Mouse (Mus musculus) heart, embryonic 13.5 days (tissue): ENCODE results near the gene Rps2. TPM values are rescaled to one million over a fixed set of nuclear protein-coding genes. Genes with fewer than 3 reads are reported as not detected.
"Not testable (repeated sequence)": the region's sequence is repeated elsewhere in the genome, so short reads cannot be mapped to it uniquely, and the experiment has no call there.

ENCODE experiments used
- ATAC-seq: fragments of 200-750 bp; cut with Nextera tagmentation; 2 replicates; pipeline ENCODE4 v1.8.0; 2017; ENCODE audit warnings: moderate TSS enrichment; ENCODE audit not compliant: insufficient number of reproducible peaks, low FRiP score, low TSS enrichment; ENCODE audit errors: extremely low read depth
- H3K27ac ChIP-seq: fragments of 300-500 bp; sonication (generic); replicated peaks from 2 replicates; pipeline ENCODE4 v1.5.1; 2015; ENCODE audit warnings: moderate library complexity, mild to moderate bottlenecking, inconsistent platforms
- H3K27me3 ChIP-seq: fragments of 300-500 bp; sonication (generic); replicated peaks from 2 replicates; pipeline ENCODE4 v1.6.1; 2015; ENCODE audit warnings: mild to moderate bottlenecking, inconsistent platforms
- H3K36me3 ChIP-seq: fragments of 300-500 bp; sonication (generic); 2 replicates; pipeline ENCODE4 v1.6.1; 2015; ENCODE audit warnings: mild to moderate bottlenecking, inconsistent platforms
- H3K4me1 ChIP-seq: fragments of 300-500 bp; sonication (generic); 2 replicates; pipeline ENCODE4 v1.6.1; 2015; ENCODE audit warnings: inconsistent platforms
- H3K4me2 ChIP-seq: fragments of 300-500 bp; sonication (generic); 2 replicates; pipeline ENCODE4 v1.6.1; 2015; ENCODE audit warnings: inconsistent platforms, mild to moderate bottlenecking, moderate library complexity
- H3K4me3 ChIP-seq: fragments of 300-500 bp; sonication (generic); 2 replicates; pipeline ENCODE4 v1.5.1; 2015; ENCODE audit warnings: moderate library complexity, mild to moderate bottlenecking, inconsistent platforms
- H3K9ac ChIP-seq: fragments of 300-500 bp; sonication (generic); 2 replicates; pipeline ENCODE4 v1.6.1; 2015; ENCODE audit warnings: inconsistent platforms, mild to moderate bottlenecking, moderate library complexity
- H3K9me3 ChIP-seq: fragments of 300-500 bp; sonication (generic); 2 replicates; pipeline ENCODE4 v1.6.1; 2016; ENCODE audit warnings: inconsistent platforms
- WGBS: fragments of 180-500 bp; shearing (Covaris S2); methylation state at CpG from one replicate; pipeline ENCODE4 v1.1.7; 2015; ENCODE audit warnings: mixed read lengths; 5-methylcytosine and 5-hydroxymethylcytosine counted together
- polyA plus RNA-seq: library from polyadenylated mRNA; unstranded; fragments of >200 nt; fragmentation: Nextera tagmentation; extraction: Ambion mirVana; gene quantifications from 2 replicates; pipeline ENCODE4 v1.2.1, GENCODE M21; 2015

Gene Rps2
- polyA plus RNA-seq, result 903 and 1,010 TPM in 2 replicates

DNA sequence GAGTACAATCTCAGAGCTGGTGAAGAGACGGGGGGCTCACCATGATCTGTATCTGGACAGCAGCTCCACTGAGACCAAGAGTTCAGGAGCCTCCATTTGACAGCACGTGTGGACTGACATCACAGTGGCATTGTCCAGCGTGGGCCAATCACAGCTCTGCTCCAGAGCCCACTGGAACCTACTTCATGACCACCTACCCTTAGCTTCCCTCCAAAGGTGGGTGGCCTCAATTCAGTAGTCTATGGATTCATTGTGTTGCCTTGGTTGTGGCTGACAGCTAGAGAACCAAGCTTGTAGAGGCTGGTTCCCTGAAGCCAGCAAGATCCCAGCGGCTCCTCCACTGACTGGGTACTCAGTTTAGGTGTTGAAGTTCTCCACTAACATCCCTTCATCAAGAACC is at the start of gene Rps2, which contains the start of gene Rnf151:
TSS of gene Rps2 (plus strand) at position 174 of the 400 bp plus-strand sequence.
TSS of gene Rnf151 (minus strand) at position 121 of the 400 bp plus-strand sequence.
- Histone ChIP-seq H3K4me3 (peak within 1 kb of the TSS; percentile 93), H3K36me3 (peaks cover 47% of the 10 kb centered on the region), H3K27me3 (no peaks in the 10 kb centered on the region), H3K4me2 (peak within 1 kb of the TSS; percentile 74), H3K27ac (no peak within 1 kb of the TSS), H3K9me3 (no peaks in the 10 kb centered on the region), H3K9ac (peak within 1 kb of the TSS; percentile 98), H3K4me1 (peaks cover 26% of the 10 kb centered on the region)
- WGBS, result 77% methylated on average over 4 of the region's 4 CpGs
- no peak for ATAC-seq

DNA sequence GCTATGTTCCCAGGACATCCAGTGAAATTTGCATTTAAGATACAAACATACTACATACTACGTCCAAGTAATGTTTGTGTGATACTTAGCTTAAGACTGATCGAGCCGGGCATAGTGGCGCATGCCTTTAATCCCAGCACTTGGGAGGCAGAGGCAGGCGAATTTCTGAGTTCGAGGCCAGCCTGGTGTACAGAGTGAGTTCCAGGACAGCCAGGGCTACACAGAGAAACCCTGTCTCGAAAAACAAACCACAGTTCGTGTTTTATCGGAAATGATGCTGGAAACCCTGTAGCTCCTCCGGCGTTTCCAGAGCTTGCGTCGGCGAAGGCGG is 48.7 kb upstream of the Rps2 start:
- H3K27me3 ChIP-seq, ATAC-seq, H3K36me3 ChIP-seq, H3K9me3 ChIP-seq: not testable (repeated sequence)
- Histone ChIP-seq H3K4me1 (peaks cover 44% of the 10 kb centered on the region), H3K9ac (peak overlapping the region; percentile 98), H3K27ac (peak overlapping the region; percentile 85), H3K4me2 (peak overlapping the region; percentile 85), H3K4me3 (peak overlapping the region; percentile 87)
- WGBS, result 9% methylated on average over 15 of the region's 15 CpGs

DNA sequence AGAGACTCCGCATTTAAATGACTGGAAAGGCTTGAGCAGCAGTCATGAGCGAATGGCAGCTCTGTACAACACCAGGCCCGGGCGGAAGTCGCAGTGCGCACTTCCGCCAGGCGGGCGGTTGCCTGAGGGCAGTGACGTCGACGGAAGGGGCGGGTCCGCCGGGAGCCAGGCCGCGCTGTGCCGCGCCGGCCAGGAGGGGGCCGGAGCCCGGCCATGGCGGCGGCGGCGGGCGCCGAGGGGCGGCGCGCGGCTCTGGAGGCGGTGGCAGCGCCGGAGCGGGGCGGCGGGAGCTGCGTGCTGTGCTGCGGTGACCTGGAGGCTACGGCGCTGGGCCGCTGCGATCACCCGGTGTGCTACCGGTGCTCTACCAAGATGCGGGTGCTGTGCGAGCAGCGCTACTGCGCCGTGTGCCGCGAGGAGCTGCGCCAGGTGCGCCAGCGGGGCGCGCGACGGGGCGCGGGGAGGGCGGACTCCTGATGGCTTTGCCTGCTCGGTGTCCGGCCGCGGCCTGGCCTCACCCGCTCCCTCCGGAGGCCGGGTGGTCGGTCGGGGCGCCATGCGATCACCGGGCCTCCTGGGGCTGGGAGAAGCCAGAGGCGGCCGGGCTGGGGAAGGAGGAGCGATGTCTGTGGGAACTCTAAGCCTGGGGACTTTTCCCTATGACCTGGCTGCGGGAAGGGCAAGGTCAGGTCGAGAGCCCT is 48.2 kb upstream of the Rps2 start, which contains the start of gene Zfp598:
TSS of gene Zfp598 (plus strand) at position 143 of the 701 bp plus-strand sequence.
- WGBS, result under 1% methylated on average over 67 of the region's 80 CpGs
- Histone ChIP-seq H3K9me3 (no peaks in the 10 kb centered on the region), H3K36me3 (peaks cover 3% of the 10 kb centered on the region; the same call in 1 of the 2 replicates), H3K9ac (peak within 1 kb of the TSS; percentile 98), H3K4me3 (peak within 1 kb of the TSS; percentile 87), H3K27me3 (0 out of 2 replicates have a peak, but pooled peaks cover 8% of the 10 kb centered on the region), H3K27ac (peak within 1 kb of the TSS; percentile 85), H3K4me1 (peaks cover 46% of the 10 kb centered on the region), H3K4me2 (peak within 1 kb of the TSS; percentile 85)
- peak; percentile 97 for ATAC-seq

DNA sequence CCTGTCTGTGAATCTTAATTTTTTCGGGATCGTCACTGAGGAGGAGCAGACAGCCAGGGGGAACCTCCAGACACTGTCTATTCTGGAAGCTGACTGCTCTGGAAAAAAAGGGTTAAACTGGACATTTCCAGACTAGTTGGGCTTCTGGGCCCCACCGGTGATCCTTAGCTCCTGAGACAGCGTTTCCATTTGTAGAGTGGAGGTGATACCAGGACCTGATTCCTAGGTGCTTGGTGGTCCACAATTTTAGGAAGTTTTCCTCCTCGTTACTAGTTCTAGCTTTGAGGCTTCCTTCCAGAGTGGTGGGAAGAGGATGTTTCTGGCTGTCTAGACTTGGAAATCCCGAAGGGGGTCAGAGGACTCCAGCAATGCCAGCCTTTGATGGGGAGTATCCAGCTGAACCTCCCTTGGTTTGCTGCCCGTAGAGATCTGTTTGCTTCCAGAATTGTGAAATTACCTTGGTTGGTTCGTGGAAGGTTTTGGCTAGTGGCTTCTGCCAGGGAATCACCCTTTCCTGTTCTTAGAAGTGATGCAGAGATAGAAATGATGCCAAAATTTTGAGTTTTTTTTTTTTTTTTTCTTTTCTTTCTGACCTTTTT is 47.6 kb upstream of the Rps2 start:
- peak overlapping the region; percentile 87 for H3K4me3 ChIP-seq
- no peak for ATAC-seq
- peak overlapping the region; percentile 98 for H3K9ac ChIP-seq
- 9% methylated on average over 8 of the region's 8 CpGs for WGBS
- H3K4me2 ChIP-seq, result peak overlapping the region; percentile 85
- H3K9me3 ChIP-seq, result no peaks in the 10 kb centered on the region
- peak overlapping the region; percentile 85 for H3K27ac ChIP-seq
- H3K27me3 ChIP-seq, result 0 out of 2 replicates have a peak, but pooled peaks cover 7% of the 10 kb centered on the region
- H3K36me3 ChIP-seq, result peaks cover 3% of the 10 kb centered on the region; the same call in 1 of the 2 replicates
- peaks cover 47% of the 10 kb centered on the region for H3K4me1 ChIP-seq

DNA sequence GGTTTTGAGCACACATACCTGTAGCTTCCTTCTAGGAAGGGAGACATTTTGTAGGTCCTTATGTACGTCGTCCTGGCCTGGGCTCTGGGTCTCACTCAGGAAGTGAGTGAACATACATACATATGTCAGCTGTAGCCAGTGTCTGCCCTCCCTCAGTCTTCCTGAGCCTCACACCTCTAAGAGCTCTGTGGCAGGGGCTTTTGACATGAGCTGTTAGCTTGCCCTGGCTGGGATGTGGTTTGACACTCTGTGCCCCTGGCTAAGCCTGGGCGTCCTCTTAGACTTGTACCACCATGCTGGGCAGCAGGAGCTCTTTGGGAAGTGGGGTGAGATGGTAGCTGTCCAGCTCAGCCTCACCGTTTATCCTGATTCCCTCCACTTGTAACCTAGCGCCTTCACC is 46.6 kb upstream of the Rps2 start:
- Histone ChIP-seq H3K27ac (no peak overlapping the region), H3K9me3 (no peaks in the 10 kb centered on the region), H3K4me2 (peak overlapping the region; percentile 85), H3K9ac (peak overlapping the region; percentile 98), H3K27me3 (0 out of 2 replicates have a peak, but pooled peaks cover under 1% of the 10 kb centered on the region), H3K4me3 (peak overlapping the region; percentile 87; the same call in 1 of the 2 replicates), H3K36me3 (peaks cover 3% of the 10 kb centered on the region; the same call in 1 of the 2 replicates), H3K4me1 (peaks cover 54% of the 10 kb centered on the region)
- ATAC-seq, result no peak
- WGBS, result 70% methylated on average over 5 of the region's 5 CpGs

DNA sequence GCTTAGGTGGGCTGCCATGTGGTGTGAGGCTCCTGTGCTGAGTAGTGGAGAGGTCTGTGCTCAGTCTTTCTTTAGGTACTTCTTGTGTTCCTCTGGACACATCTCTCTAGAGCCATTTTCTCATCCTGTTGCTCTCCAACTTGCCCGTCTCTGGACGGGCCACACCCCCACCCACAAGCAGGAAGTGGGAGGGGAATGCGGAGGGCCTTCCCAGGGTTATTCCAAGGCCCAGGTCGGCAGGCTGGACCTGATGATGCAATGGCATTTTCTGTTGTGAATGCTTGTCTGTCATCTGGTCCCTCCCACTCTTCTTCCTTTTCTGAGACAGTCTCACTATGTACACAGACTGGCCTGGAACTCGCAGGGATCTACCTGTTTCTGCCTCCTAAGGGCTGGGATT is 45.8 kb upstream of the Rps2 start:
- ATAC-seq, result no peak

DNA sequence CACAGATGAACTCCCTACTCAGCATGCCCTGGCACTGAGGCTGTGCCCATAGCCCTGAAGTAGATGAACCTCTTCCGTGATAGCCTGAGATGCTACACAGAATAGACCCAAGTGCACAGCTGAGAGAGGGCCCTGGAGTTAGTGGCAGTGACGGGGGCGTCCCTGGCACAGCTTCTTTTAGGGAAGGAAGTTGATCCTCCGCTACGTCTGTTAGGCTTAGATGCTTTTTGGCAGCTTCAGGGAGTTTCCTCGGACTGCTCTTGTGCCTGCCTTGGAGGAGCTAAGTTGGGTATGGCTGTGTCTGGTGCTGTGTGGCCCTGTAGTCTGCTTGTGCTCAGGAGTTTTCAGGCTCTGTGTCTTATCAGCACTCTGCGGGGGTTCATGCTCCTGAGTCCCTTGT is 43.6 kb upstream of the Rps2 start:
- H3K4me3 ChIP-seq, result no peak overlapping the region
- ATAC-seq, result no peak
- peak overlapping the region; percentile 56 for H3K9ac ChIP-seq
- no peak overlapping the region for H3K27ac ChIP-seq
- no peak overlapping the region for H3K4me2 ChIP-seq
- peaks cover 31% of the 10 kb centered on the region for H3K36me3 ChIP-seq
- H3K4me1 ChIP-seq, result peaks cover 47% of the 10 kb centered on the region
- 68% methylated on average over 7 of the region's 7 CpGs for WGBS
- H3K27me3 ChIP-seq, result no peaks in the 10 kb centered on the region
- no peaks in the 10 kb centered on the region for H3K9me3 ChIP-seq

More for the DNA sequence above, 45.8 kb upstream of the Rps2 start:
- Histone ChIP-seq H3K9me3 (no peaks in the 10 kb centered on the region), H3K4me2 (peak overlapping the region; percentile 85), H3K4me1 (peaks cover 54% of the 10 kb centered on the region), H3K9ac (peak overlapping the region; percentile 98), H3K27ac (no peak overlapping the region), H3K36me3 (peaks cover 10% of the 10 kb centered on the region), H3K27me3 (no peaks in the 10 kb centered on the region), H3K4me3 (no peak overlapping the region; the same call in 1 of the 2 replicates)
- 28% methylated on average over 5 of the region's 5 CpGs for WGBS

DNA sequence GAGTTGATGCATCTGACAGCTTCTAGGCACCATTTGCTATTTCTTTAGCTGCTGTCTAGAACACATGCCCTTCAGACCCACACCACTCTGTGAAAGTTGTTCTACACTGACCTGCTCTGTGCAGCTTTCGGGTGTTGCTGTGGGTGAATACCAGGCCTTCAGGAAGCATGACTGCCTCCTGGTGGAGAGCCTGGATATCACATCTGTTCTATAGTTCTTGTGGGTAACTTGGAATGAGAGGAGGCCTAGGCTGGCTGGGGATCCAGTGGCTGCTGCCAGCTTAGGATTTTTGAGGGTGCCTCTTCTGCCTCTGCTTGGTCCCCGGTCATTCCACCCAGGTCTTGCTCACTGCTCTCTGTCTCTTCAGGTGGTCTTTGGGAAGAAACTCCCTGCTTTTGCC is 41.7 kb upstream of the Rps2 start:
- Histone ChIP-seq H3K27ac (no peak overlapping the region), H3K9ac (0 out of 2 replicates have a peak overlapping the region, but pooled peaks have one; percentile 2), H3K4me3 (no peak overlapping the region), H3K27me3 (no peaks in the 10 kb centered on the region), H3K4me2 (no peak overlapping the region), H3K9me3 (no peaks in the 10 kb centered on the region), H3K4me1 (peaks cover 35% of the 10 kb centered on the region), H3K36me3 (peaks cover 50% of the 10 kb centered on the region)
- 57% methylated on average over 2 of the region's 2 CpGs for WGBS
- no peak for ATAC-seq

DNA sequence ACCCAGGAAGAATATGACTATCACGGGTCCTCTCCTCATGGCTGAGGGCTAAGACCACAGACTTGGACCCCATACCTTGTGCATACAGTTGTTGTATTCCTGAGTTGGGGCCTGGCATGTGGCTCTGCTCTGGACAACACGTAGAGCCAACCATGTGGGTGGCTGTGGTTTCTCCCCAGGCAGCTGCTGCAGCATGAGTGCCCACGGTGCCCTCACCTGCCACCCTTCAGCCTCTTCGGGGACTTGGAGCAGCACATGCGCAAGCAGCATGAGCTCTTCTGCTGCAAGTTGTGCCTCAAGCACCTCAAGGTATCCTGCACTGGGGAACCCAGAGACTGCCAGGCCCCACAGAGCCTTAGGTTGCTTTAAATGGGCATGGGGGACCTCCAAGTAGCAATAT is 41.0 kb upstream of the Rps2 start:
- Histone ChIP-seq H3K27me3 (no peaks in the 10 kb centered on the region), H3K9ac (no peak overlapping the region), H3K36me3 (peaks cover 57% of the 10 kb centered on the region), H3K4me3 (no peak overlapping the region), H3K27ac (no peak overlapping the region), H3K4me2 (no peak overlapping the region), H3K4me1 (peaks cover 28% of the 10 kb centered on the region), H3K9me3 (no peaks in the 10 kb centered on the region)
- no peak for ATAC-seq
- 90% methylated on average over 5 of the region's 5 CpGs for WGBS

DNA sequence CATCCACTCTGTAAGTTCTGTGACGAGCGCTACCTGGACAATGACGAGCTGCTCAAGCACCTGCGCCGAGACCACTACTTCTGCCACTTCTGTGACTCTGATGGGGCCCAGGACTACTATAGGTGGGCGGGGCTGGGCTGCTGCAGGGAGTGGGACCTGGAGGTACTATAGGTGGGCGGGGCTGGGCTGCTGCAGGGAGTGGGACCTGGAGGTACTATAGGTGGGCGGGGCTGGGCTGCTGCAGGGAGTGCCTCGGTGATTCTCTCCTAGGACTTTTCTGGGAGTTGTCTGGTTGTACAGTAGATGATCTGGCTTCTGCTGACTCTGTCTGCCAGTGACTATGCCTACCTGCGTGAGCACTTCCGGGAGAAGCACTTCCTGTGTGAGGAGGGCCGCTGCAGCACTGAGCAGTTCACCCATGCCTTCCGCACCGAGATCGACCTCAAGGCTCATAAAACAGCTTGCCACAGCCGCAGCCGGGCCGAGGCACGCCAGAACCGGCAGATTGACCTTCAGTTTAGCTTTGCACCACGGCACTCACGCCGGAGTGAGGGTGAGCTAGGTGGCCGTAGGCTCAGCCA is 40.3 kb upstream of the Rps2 start:
- H3K4me1 ChIP-seq, result peaks cover 21% of the 10 kb centered on the region
- no peak overlapping the region for H3K27ac ChIP-seq
- peaks cover 64% of the 10 kb centered on the region for H3K36me3 ChIP-seq
- no peaks in the 10 kb centered on the region for H3K9me3 ChIP-seq
- H3K4me3 ChIP-seq, result no peak overlapping the region
- no peak overlapping the region for H3K4me2 ChIP-seq
- no peaks in the 10 kb centered on the region for H3K27me3 ChIP-seq
- no peak for ATAC-seq
- H3K9ac ChIP-seq, result no peak overlapping the region
- WGBS, result 91% methylated on average over 24 of the region's 24 CpGs

DNA sequence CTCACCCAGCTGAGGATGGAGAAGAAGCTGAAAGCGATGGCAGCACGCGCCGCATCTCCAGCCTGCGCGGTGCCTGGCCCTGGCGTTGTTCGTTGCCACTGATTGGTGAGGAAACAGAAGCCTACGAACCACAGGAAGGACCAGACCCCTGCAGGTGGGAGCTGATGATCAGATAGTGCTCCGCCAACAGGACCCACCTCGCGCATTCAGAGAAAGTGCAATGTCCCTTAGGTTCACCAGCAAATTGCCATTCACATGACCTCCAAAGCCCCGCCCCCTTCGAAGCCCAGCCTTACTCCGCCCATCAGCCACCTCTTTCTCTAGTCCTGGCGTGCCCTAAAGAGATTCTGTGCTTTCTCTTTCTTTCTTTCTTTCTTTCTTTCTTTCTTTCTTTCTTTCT is 31.4 kb upstream of the Rps2 start:
- H3K4me3 ChIP-seq, result peak overlapping the region; percentile 25; the same call in 1 of the 2 replicates
- H3K27ac ChIP-seq, result no peak overlapping the region
- H3K9me3 ChIP-seq, result no peaks in the 10 kb centered on the region
- H3K27me3 ChIP-seq, result peaks cover 57% of the 10 kb centered on the region
- peaks cover 25% of the 10 kb centered on the region for H3K4me1 ChIP-seq
- 22% methylated on average over 16 of the region's 16 CpGs for WGBS
- peaks cover 11% of the 10 kb centered on the region for H3K36me3 ChIP-seq
- peak overlapping the region; percentile 52 for H3K4me2 ChIP-seq
- 0 out of 2 replicates have a peak overlapping the region, but pooled peaks have one; percentile 24 for H3K9ac ChIP-seq
- peak; percentile 26; the same call in 1 of the 2 replicates for ATAC-seq
